Mouse (Mus musculus): ENCODE data around the gene Ceacam16.

- TF ChIP-seq POLR2A (IDR thresholded peaks at IDR 0.05; ENCODE audit: control insufficient read depth, extremely low read depth, insufficient read depth, low read length, poor library complexity) (no peak), CTCF (IDR thresholded peaks at IDR 0.05; ENCODE audit: borderline replicate concordance, control insufficient read depth, extremely low read depth, insufficient read depth, low read length, poor library complexity) (no peak)
Measured at GRCm38 (mm10) chr7:19816224-19816771, 44.8 kb downstream of the Ceacam16 start.

Measured in thymus, adult 2 months (tissue).